Mouse (Mus musculus) heart, adult 2 months (tissue): ENCODE measurements around the gene Ears2.

ENCODE experiments used
- CTCF ChIP-seq: fragments of 200-600 bp; IDR thresholded peaks from 2 replicates; pipeline ENCODE4 v1.8.1; 2022; ENCODE audit warnings: antibody characterized with exemption, mild to moderate bottlenecking, moderate library complexity
- POLR2A ChIP-seq: fragments of 200-500 bp; IDR thresholded peaks from 2 replicates; pipeline ENCODE4 v1.6.1; 2011; ENCODE audit warnings: mild to moderate bottlenecking, low read depth, low read length, control low read depth; ENCODE audit not compliant: insufficient read depth

GRCm38 (mm10) chr7:122048191-122048590, 18.9 kb downstream of the Ears2 start:
- TF ChIP-seq CTCF (no peak), POLR2A (no peak)
